Mouse (Mus musculus) heart, embryonic 14.5 days (tissue): ENCODE results near the gene Nup62. TPM values are rescaled to one million over a fixed set of nuclear protein-coding genes. Genes with fewer than 3 reads are reported as not detected.

Experiments
- ATAC-seq: fragments of 200-750 bp; cut with Nextera tagmentation; 2 replicates; pipeline ENCODE4 v1.8.0; 2017; ENCODE audit warnings: low read depth, moderate TSS enrichment; ENCODE audit not compliant: insufficient number of reproducible peaks, insufficient read depth, low FRiP score
- H3K27ac ChIP-seq, 2 experiments: fragments of 200-500 bp in 1 of 2; fragments of 300-500 bp in 1 of 2; sonication (generic) in 1 of 2; replicated peaks in 1 of 2; 2 replicates each; pipeline ENCODE4 v1.5.1; 2012 to 2014; ENCODE audit warnings: low read depth in 2 of 2, low read length in 2 of 2, control low read depth in 1 of 2, mild to moderate bottlenecking in 1 of 2, mixed read lengths in 1 of 2; ENCODE audit not compliant: control insufficient read depth in 1 of 2, insufficient read depth in 1 of 2
- H3K27me3 ChIP-seq: fragments of 300-500 bp; sonication (generic); 2 replicates; pipeline ENCODE4 v1.6.1; 2014; ENCODE audit warnings: mild to moderate bottlenecking, low read length, control low read depth; ENCODE audit not compliant: control insufficient read depth, insufficient read depth
- H3K36me3 ChIP-seq: fragments of 300-500 bp; sonication (generic); 2 replicates; pipeline ENCODE4 v1.6.1; 2014; ENCODE audit warnings: mild to moderate bottlenecking, control low read depth, low read length, mixed read lengths; ENCODE audit not compliant: control insufficient read depth, insufficient read depth
- H3K4me1 ChIP-seq, 2 experiments: fragments of 200-500 bp in 1 of 2; fragments of 300-500 bp in 1 of 2; sonication (generic) in 1 of 2; 2 replicates each; pipeline ENCODE4 v1.6.1; 2012 to 2014; ENCODE audit warnings: low read length in 2 of 2, control low read depth in 1 of 2, mixed read lengths in 1 of 2; ENCODE audit not compliant: control insufficient read depth in 2 of 2, insufficient read depth in 2 of 2
- H3K4me2 ChIP-seq: fragments of 300-500 bp; sonication (generic); 2 replicates; pipeline ENCODE4 v1.6.1; 2014; ENCODE audit warnings: mild to moderate bottlenecking, low read length
- H3K4me3 ChIP-seq, 2 experiments: fragments of 200-500 bp in 1 of 2; fragments of 300-500 bp in 1 of 2; sonication (generic) in 1 of 2; 2 replicates each; pipeline ENCODE4 v1.5.1; 2012 to 2014; ENCODE audit warnings: low read length in 2 of 2, mild to moderate bottlenecking in 2 of 2, control low read depth in 1 of 2, low read depth in 1 of 2, moderate library complexity in 1 of 2; ENCODE audit not compliant: control insufficient read depth in 1 of 2, insufficient read depth in 1 of 2
- H3K9ac ChIP-seq: fragments of 300-500 bp; sonication (generic); 2 replicates; pipeline ENCODE4 v1.6.1; 2014; ENCODE audit warnings: mild to moderate bottlenecking, low read length
- H3K9me3 ChIP-seq: fragments of 300-500 bp; sonication (generic); 2 replicates; pipeline ENCODE4 v1.6.1; 2016; ENCODE audit warnings: low read length, control low read depth; ENCODE audit not compliant: control insufficient read depth
- WGBS: fragments of 180-500 bp; shearing (Covaris S2); extraction: QIAGEN DNeasy Blood & Tissue Kit; methylation state at CpG from one replicate; pipeline ENCODE4 v1.1.7; 2014; 5-methylcytosine and 5-hydroxymethylcytosine counted together
- polyA plus RNA-seq: library from polyadenylated mRNA; unstranded; fragments of >200 nt; fragmentation: Nextera tagmentation; extraction: Ambion mirVana; gene quantifications from 2 replicates; pipeline ENCODE4 v1.2.1, GENCODE M21; 2014

The Nup62 gene
- polyA plus RNA-seq, 1 experiment from 2014 or later = 41.7 TPM

- WGBS = 92% methylated on average over 3 of the region's 3 CpGs
- no peaks in the 10 kb centered on the region for H3K9me3 ChIP-seq
- H3K36me3 ChIP-seq = peaks cover 32% of the 10 kb centered on the region
- no peak overlapping the region for H3K9ac ChIP-seq
- H3K4me2 ChIP-seq = no peak overlapping the region
- no peak overlapping the region for H3K4me3 ChIP-seq
- H3K27me3 ChIP-seq = no peaks in the 10 kb centered on the region
- ATAC-seq = no peak
- peaks cover 17 to 26% of the 10 kb centered on the region in 2 experiments for H3K4me1 ChIP-seq
- H3K27ac ChIP-seq = no peak overlapping the region
Observed at GRCm38 (mm10) chr7:44813985-44814384, 1.9 kb upstream of the Nup62 start.

GRCm38 (mm10) chr7:44814423-44814822 is 1.5 kb upstream of the Nup62 start:
- Histone ChIP-seq H3K27ac (no peak overlapping the region), H3K27me3 (no peaks in the 10 kb centered on the region), H3K4me3 (no peak overlapping the region), H3K4me1 (peaks cover 18 to 30% of the 10 kb centered on the region in 2 experiments), H3K9me3 (no peaks in the 10 kb centered on the region), H3K4me2 (no peak overlapping the region), H3K9ac (no peak overlapping the region), H3K36me3 (peaks cover 32% of the 10 kb centered on the region)
- WGBS = 96% methylated on average over 4 of the region's 4 CpGs
- ATAC-seq = no peak

DNA sequence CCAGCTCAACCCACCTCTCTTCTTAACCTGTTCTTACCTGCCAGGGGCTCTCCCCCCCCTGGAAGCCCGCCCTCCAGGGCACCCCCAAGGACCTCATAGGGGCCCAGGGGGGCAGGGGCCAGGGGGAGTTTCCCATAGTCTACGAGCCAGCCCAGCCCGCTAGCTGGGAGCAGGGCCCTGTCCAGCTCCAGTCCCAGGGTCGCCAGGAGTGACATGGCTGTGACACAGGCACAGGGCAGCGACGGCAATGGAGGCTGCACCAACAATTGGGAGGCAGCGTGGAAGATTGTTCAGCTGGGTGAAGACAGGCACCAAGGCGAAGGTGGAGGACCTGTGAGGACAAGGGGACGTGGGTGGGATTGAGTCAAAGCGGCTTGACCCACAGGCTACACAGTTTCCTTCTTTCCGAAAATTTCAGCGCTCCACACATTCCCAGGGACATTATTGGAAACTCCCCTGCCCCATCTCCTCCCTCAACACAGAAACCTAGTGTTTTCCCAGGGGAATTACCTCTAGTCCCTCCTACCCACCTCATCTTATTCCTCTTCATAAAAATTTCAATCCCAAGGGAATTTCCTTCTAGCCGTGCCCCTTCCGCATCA is 835 bp upstream of the Nup62 start:
- Histone ChIP-seq H3K9me3 (no peaks in the 10 kb centered on the region), H3K27me3 (no peaks in the 10 kb centered on the region), H3K4me2 (peak overlapping the region; percentile 91), H3K27ac (peak overlapping the region; percentile 94 to 99; a peak in 2 of 4 replicates), H3K9ac (peak overlapping the region; percentile 95), H3K4me3 (peak overlapping the region; percentile 67 to 85), H3K36me3 (peaks cover 35% of the 10 kb centered on the region), H3K4me1 (peaks cover 22 to 37% of the 10 kb centered on the region in 2 experiments)
- 22% methylated on average over 14 of the region's 14 CpGs for WGBS
- no peak for ATAC-seq

DNA sequence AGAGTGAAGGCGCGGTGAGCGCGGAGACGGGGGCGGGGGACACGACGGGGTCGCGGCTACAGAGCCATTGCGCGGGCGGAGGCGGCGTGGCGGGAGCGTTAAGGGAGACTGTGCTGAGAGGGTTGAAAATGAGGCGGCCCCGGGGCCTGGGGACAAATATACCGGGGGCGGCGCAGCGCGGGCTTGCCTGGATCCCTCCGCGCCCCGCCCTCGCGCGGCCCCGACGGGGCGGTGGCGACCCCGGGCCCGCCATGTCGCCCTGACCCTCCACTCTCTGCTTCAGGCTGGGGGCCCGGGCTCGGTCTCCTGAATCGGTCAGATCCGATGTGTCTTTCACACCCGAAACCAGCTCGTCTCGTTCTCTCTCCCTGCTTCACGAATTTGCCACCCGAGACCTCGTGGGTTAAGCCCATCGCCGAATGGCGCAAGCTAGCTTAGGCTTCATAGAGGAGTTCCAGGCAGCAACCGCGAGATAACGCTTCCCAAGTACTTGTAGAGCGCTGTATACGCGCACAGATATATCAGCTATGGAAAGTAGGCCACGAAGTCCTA is 658 bp downstream of the Nup62 start, which contains the start of gene Atf5:
Gene Atf5, minus strand, starts transcription at position 189 of the 552 bp plus-strand sequence.
- Histone ChIP-seq H3K36me3 (peaks cover 31% of the 10 kb centered on the region), H3K27me3 (no peaks in the 10 kb centered on the region), H3K4me1 (peaks cover 22 to 51% of the 10 kb centered on the region in 2 experiments), H3K4me3 (peak within 1 kb of the TSS; percentile 67 to 85), H3K4me2 (peak within 1 kb of the TSS; percentile 91), H3K27ac (peak within 1 kb of the TSS; percentile 94 to 99), H3K9me3 (no peaks in the 10 kb centered on the region), H3K9ac (peak within 1 kb of the TSS; percentile 95)
- WGBS = under 1% methylated on average over 55 of the region's 57 CpGs
- ATAC-seq = peak; percentile 26

- peak overlapping the region; percentile 67 to 85 for H3K4me3 ChIP-seq
- no peak for ATAC-seq
- peaks cover 22 to 53% of the 10 kb centered on the region in 2 experiments for H3K4me1 ChIP-seq
- 10% methylated on average over 3 of the region's 3 CpGs for WGBS
- no peaks in the 10 kb centered on the region for H3K9me3 ChIP-seq
- peak overlapping the region; percentile 91 for H3K4me2 ChIP-seq
- H3K27me3 ChIP-seq = no peaks in the 10 kb centered on the region
- H3K9ac ChIP-seq = peak overlapping the region; percentile 95
- peak overlapping the region; percentile 94 to 99 for H3K27ac ChIP-seq
- peaks cover 24% of the 10 kb centered on the region for H3K36me3 ChIP-seq
Observed at GRCm38 (mm10) chr7:44817441-44817840, 1.6 kb downstream of the Nup62 start.

DNA sequence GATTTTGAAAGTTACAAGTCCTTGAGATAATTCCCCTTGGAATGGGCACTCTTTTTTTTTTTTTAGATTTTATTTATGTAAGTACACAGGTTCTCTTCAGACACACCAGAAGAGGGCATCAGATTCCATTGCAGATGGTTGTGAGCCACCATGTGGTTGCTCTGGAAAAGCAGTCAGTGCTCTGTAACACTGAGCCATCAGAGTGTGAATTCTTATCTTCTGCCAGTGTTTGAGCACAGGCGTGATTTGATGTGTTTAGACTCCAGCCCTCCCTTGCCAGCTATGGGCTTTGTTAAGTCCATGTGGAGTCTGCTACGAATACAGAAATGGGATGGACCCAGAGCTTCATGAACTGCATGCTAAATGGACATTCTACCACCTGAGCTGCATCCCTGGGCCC is 2.3 kb downstream of the Nup62 start:
- Histone ChIP-seq H3K4me2 (peak overlapping the region; percentile 91), H3K27ac (peak overlapping the region in 1 of 2 experiments; percentile 99; a peak in 1 of 4 replicates), H3K36me3 (peaks cover 19% of the 10 kb centered on the region; the same call in 1 of the 2 replicates), H3K4me1 (peaks cover 22 to 59% of the 10 kb centered on the region in 2 experiments), H3K9me3 (no peaks in the 10 kb centered on the region), H3K4me3 (peak overlapping the region; percentile 1 to 85; a peak in 3 of 4 replicates), H3K9ac (peak overlapping the region; percentile 95), H3K27me3 (no peaks in the 10 kb centered on the region)
- 15% methylated on average over 2 of the region's 2 CpGs for WGBS
- no peak for ATAC-seq

- Histone ChIP-seq H3K4me1 (peaks cover 22 to 65% of the 10 kb centered on the region in 2 experiments), H3K9me3 (no peaks in the 10 kb centered on the region), H3K9ac (peak overlapping the region; percentile 95), H3K4me2 (peak overlapping the region; percentile 91), H3K27ac (peak overlapping the region in 1 of 2 experiments; percentile 30; a peak in 1 of 4 replicates), H3K36me3 (peaks cover 17% of the 10 kb centered on the region; the same call in 1 of the 2 replicates), H3K4me3 (peak overlapping the region; percentile 5 to 85; a peak in 3 of 4 replicates), H3K27me3 (no peaks in the 10 kb centered on the region)
- no peak for ATAC-seq
- 40% methylated on average over 6 of the region's 6 CpGs for WGBS
Observed at GRCm38 (mm10) chr7:44818751-44819235, 2.9 kb downstream of the Nup62 start.
